Mouse (Mus musculus) heart, adult 2 months (tissue): ENCODE results near the gene Galnt15.
"Not testable (repeated sequence)": the region's sequence is repeated elsewhere in the genome, so short reads cannot be mapped to it uniquely, and the experiment has no call there.

ENCODE experiments used
- CTCF ChIP-seq: fragments of 200-600 bp; IDR thresholded peaks from 2 replicates; pipeline ENCODE4 v1.8.1; 2022; ENCODE audit warnings: antibody characterized with exemption, mild to moderate bottlenecking, moderate library complexity
- POLR2A ChIP-seq: fragments of 200-500 bp; IDR thresholded peaks from 2 replicates; pipeline ENCODE4 v1.6.1; 2011; ENCODE audit warnings: mild to moderate bottlenecking, low read depth, low read length, control low read depth; ENCODE audit not compliant: insufficient read depth

DNA sequence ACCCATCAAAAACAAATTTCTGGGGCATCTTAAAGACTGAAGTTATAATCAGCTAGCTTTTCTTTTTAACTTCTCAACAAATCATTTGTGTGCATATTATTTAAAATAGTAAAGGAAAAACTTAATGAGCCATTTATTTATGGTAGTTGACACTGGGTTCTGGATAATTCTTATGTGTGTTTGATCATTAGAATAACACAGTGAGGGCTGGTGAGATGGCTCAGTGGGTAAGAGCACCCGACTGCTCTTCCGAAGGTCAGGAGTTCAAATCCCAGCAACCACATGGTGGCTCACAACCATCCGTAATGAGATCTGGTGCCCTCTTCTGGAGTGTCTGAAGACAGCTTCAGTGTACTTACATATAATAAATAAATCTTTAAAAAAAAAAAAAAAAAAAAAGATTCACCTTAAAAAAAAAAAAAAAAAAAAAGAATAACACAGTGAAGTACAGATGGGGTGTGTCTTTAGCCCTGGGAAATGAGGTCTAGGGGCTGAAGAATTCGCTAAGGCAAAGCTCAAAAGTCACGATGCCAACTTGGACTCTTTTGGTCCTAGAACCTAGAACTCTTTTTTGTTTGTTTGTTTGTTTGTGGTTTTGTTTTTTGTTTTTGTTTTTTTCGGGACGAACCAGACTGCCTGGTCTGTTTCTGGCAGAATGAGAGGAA is 58.9 kb downstream of the Galnt15 start:
- TF ChIP-seq POLR2A, result not testable (repeated sequence)
- 0 out of 2 replicates have a peak, but pooled peaks have one; percentile 12 for TF ChIP-seq CTCF
